Mouse (Mus musculus) forebrain, embryonic 14.5 days (tissue): Measurements from ENCODE around the gene Nfil3. TPM values are rescaled to one million over a fixed set of nuclear protein-coding genes. Genes with fewer than 3 reads are reported as not detected.
A peak's percentile ranks its signal among the peaks of the same experiment; 100 is the strongest.

Experiments
- ATAC-seq: fragments of 200-750 bp; cut with Nextera tagmentation; 2 replicates; pipeline ENCODE4 v1.8.0; 2017; ENCODE audit warnings: mild to moderate bottlenecking, moderate library complexity
- DNase-seq: peaks from one replicate; pipeline ENCODE4 v3.0.0-alpha.2; 2015; ENCODE audit warnings: low spot score
- H3K27ac ChIP-seq: fragments of 300-500 bp; sonication (generic); 2 replicates; pipeline ENCODE4 v1.5.1; 2014; ENCODE audit warnings: low read depth, mild to moderate bottlenecking, control low read depth, low read length, moderate library complexity
- H3K27me3 ChIP-seq: fragments of 300-500 bp; sonication (generic); replicated peaks from 2 replicates; pipeline ENCODE4 v1.6.1; 2014; ENCODE audit warnings: low read length, control low read depth, mixed read lengths; ENCODE audit not compliant: control insufficient read depth, insufficient read depth
- H3K36me3 ChIP-seq: fragments of 300-500 bp; sonication (generic); 2 replicates; pipeline ENCODE4 v1.6.1; 2014; ENCODE audit warnings: low read length, control low read depth; ENCODE audit not compliant: control insufficient read depth, insufficient read depth
- H3K4me1 ChIP-seq: fragments of 300-500 bp; sonication (generic); 2 replicates; pipeline ENCODE4 v1.6.1; 2014; ENCODE audit warnings: antibody characterized with exemption, low read length, control low read depth; ENCODE audit not compliant: control insufficient read depth, insufficient read depth
- H3K4me2 ChIP-seq: fragments of 300-500 bp; sonication (generic); 2 replicates; pipeline ENCODE4 v1.6.1; 2014; ENCODE audit warnings: mild to moderate bottlenecking, control low read depth, low read length
- H3K4me3 ChIP-seq: fragments of 300-500 bp; sonication (generic); 2 replicates; pipeline ENCODE4 v1.5.1; 2014; ENCODE audit warnings: low read depth, low read length, control low read depth
- H3K9ac ChIP-seq: fragments of 300-500 bp; sonication (generic); 2 replicates; pipeline ENCODE4 v1.6.1; 2014; ENCODE audit warnings: mild to moderate bottlenecking, low read length, control low read depth, moderate library complexity
- H3K9me3 ChIP-seq: fragments of 300-500 bp; sonication (generic); replicated peaks from 2 replicates; pipeline ENCODE4 v1.6.1; 2016; ENCODE audit warnings: low read length, control low read depth, mixed read lengths; ENCODE audit not compliant: control insufficient read depth
- WGBS: fragments of 180-500 bp; shearing (Covaris S2); extraction: QIAGEN DNeasy Blood & Tissue Kit; methylation state at CpG from one replicate; pipeline ENCODE4 v1.1.7; 2014; 5-methylcytosine and 5-hydroxymethylcytosine counted together
- polyA plus RNA-seq: library from polyadenylated mRNA; unstranded; fragments of >200 nt; fragmentation: Nextera tagmentation; extraction: Ambion mirVana; gene quantifications from 2 replicates; pipeline ENCODE4 v1.2.1, GENCODE M21; 2014

Nfil3 gene
- polyA plus RNA-seq, 1 experiment from 2014 or later, result 38.1 TPM

- no peak for ATAC-seq
- Histone ChIP-seq H3K4me2 (no peak overlapping the region), H3K36me3 (no peaks in the 10 kb centered on the region), H3K4me1 (no peaks in the 10 kb centered on the region), H3K9ac (no peak overlapping the region), H3K4me3 (no peak overlapping the region), H3K9me3 (no peaks in the 10 kb centered on the region), H3K27me3 (no peaks in the 10 kb centered on the region), H3K27ac (no peak overlapping the region)
- DNase-seq, result no peak
- 89% methylated on average over 16 of the region's 16 CpGs for WGBS
Observed at GRCm38 (mm10) chr13:52989005-52989404, 8.1 kb upstream of the Nfil3 start.

GRCm38 (mm10) chr13:52987880-52988279, 7.0 kb upstream of the Nfil3 start:
- 88% methylated on average over 1 of the region's 1 CpGs for WGBS
- H3K9ac ChIP-seq, result no peak overlapping the region
- no peaks in the 10 kb centered on the region for H3K9me3 ChIP-seq
- H3K4me2 ChIP-seq, result no peak overlapping the region
- no peaks in the 10 kb centered on the region for H3K4me1 ChIP-seq
- DNase-seq (no peak), ATAC-seq (no peak)
- H3K4me3 ChIP-seq, result no peak overlapping the region
- H3K27me3 ChIP-seq, result no peaks in the 10 kb centered on the region
- no peak overlapping the region for H3K27ac ChIP-seq
- no peaks in the 10 kb centered on the region for H3K36me3 ChIP-seq

- Histone ChIP-seq H3K4me3 (no peak overlapping the region), H3K27me3 (no peaks in the 10 kb centered on the region), H3K9me3 (no peaks in the 10 kb centered on the region), H3K9ac (no peak overlapping the region), H3K36me3 (no peaks in the 10 kb centered on the region), H3K4me2 (no peak overlapping the region), H3K27ac (no peak overlapping the region), H3K4me1 (peaks cover 6% of the 10 kb centered on the region)
- no peak for ATAC-seq
- no peak for DNase-seq
- WGBS, result 78% methylated on average over 10 of the region's 10 CpGs
Observed at GRCm38 (mm10) chr13:52986215-52986780, 5.4 kb upstream of the Nfil3 start.

GRCm38 (mm10) chr13:52985508-52986214, 4.8 kb upstream of the Nfil3 start:
- no peak overlapping the region for H3K4me3 ChIP-seq
- H3K9ac ChIP-seq, result no peak overlapping the region
- ATAC-seq (no peak), DNase-seq (no peak)
- H3K27ac ChIP-seq, result no peak overlapping the region
- 87% methylated on average over 12 of the region's 12 CpGs for WGBS
- no peaks in the 10 kb centered on the region for H3K9me3 ChIP-seq
- no peaks in the 10 kb centered on the region for H3K36me3 ChIP-seq
- H3K4me1 ChIP-seq, result peaks cover 6% of the 10 kb centered on the region
- H3K27me3 ChIP-seq, result no peaks in the 10 kb centered on the region
- no peak overlapping the region for H3K4me2 ChIP-seq

- H3K9ac ChIP-seq, result no peak overlapping the region
- WGBS, result under 1% methylated on average over 12 of the region's 12 CpGs
- H3K4me2 ChIP-seq, result peak overlapping the region; percentile 99
Observed at GRCm38 (mm10) chr13:52982703-52983102, 1.8 kb upstream of the Nfil3 start.

GRCm38 (mm10) chr13:52981441-52982281, 788 bp upstream of the Nfil3 start:
- H3K27ac ChIP-seq, result peak overlapping the region; percentile 93

More at GRCm38 (mm10) chr13:52982703-52983102, 1.8 kb upstream of the Nfil3 start:
- Histone ChIP-seq H3K9me3 (no peaks in the 10 kb centered on the region), H3K36me3 (no peaks in the 10 kb centered on the region), H3K27ac (no peak overlapping the region), H3K4me3 (no peak overlapping the region), H3K27me3 (no peaks in the 10 kb centered on the region), H3K4me1 (peaks cover 6% of the 10 kb centered on the region)
- DNase-seq, result peak; percentile 94
- no peak for ATAC-seq

GRCm38 (mm10) chr13:52980211-52980950, 492 bp downstream of the Nfil3 start:
- no peaks in the 10 kb centered on the region for H3K36me3 ChIP-seq
- ATAC-seq, result peak; percentile 74
- H3K4me3 ChIP-seq, result peak overlapping the region; percentile 77
- under 1% methylated on average over 74 of the region's 77 CpGs for WGBS
- peaks cover 5% of the 10 kb centered on the region; the same call in 1 of the 2 replicates for H3K27me3 ChIP-seq
- H3K4me1 ChIP-seq, result peaks cover 25% of the 10 kb centered on the region
- peak; percentile 86 for DNase-seq
- peak overlapping the region; percentile 93 for H3K27ac ChIP-seq
- peak overlapping the region; percentile 99 for H3K4me2 ChIP-seq
- peak overlapping the region; percentile 89 for H3K9ac ChIP-seq
- H3K9me3 ChIP-seq, result no peaks in the 10 kb centered on the region

More at GRCm38 (mm10) chr13:52981441-52982281, 788 bp upstream of the Nfil3 start:
- H3K9ac ChIP-seq, result peak overlapping the region; percentile 89
- no peaks in the 10 kb centered on the region for H3K9me3 ChIP-seq
- 1% methylated on average over 50 of the region's 51 CpGs for WGBS
- ATAC-seq (peak; percentile 11), DNase-seq (peak; percentile 76)
- H3K4me2 ChIP-seq, result peak overlapping the region; percentile 99
- H3K27me3 ChIP-seq, result peaks cover 5% of the 10 kb centered on the region; the same call in 1 of the 2 replicates
- H3K36me3 ChIP-seq, result no peaks in the 10 kb centered on the region
- peaks cover 12% of the 10 kb centered on the region for H3K4me1 ChIP-seq
- peak overlapping the region; percentile 77 for H3K4me3 ChIP-seq

GRCm38 (mm10) chr13:52979331-52980051, 1.4 kb downstream of the Nfil3 start:
- Histone ChIP-seq H3K4me2 (peak overlapping the region; percentile 99), H3K27me3 (peaks cover 5% of the 10 kb centered on the region; the same call in 1 of the 2 replicates), H3K4me3 (peak overlapping the region; percentile 77), H3K27ac (peak overlapping the region; percentile 93), H3K9ac (peak overlapping the region; percentile 89), H3K4me1 (peaks cover 26% of the 10 kb centered on the region), H3K36me3 (no peaks in the 10 kb centered on the region), H3K9me3 (no peaks in the 10 kb centered on the region)
- DNase-seq, result peak; percentile 58
- under 1% methylated on average over 22 of the region's 22 CpGs for WGBS
- no peak for ATAC-seq
